Mouse (Mus musculus) neural tube, embryonic 13.5 days (tissue): ENCODE data around the gene Zfp113. TPM values are rescaled to one million over a fixed set of nuclear protein-coding genes. Genes with fewer than 3 reads are reported as not detected.
A peak's percentile ranks its signal among the peaks of the same experiment; 100 is the strongest.

Experiments used
- ATAC-seq: fragments of 200-750 bp; cut with Nextera tagmentation; 2 replicates; pipeline ENCODE4 v1.8.0; 2017; ENCODE audit warnings: low read depth, mild to moderate bottlenecking, moderate TSS enrichment, moderate library complexity
- H3K27ac ChIP-seq: fragments of 300-500 bp; sonication (generic); replicated peaks from 2 replicates; pipeline ENCODE4 v1.5.1; 2015; ENCODE audit warnings: moderate library complexity, mild to moderate bottlenecking, inconsistent platforms
- H3K27me3 ChIP-seq: fragments of 300-500 bp; sonication (generic); 2 replicates; pipeline ENCODE4 v1.6.1; 2015; ENCODE audit warnings: mild to moderate bottlenecking, inconsistent platforms
- H3K36me3 ChIP-seq: fragments of 300-500 bp; sonication (generic); 2 replicates; pipeline ENCODE4 v1.6.1; 2015; ENCODE audit warnings: mild to moderate bottlenecking, inconsistent platforms
- H3K4me1 ChIP-seq: fragments of 300-500 bp; sonication (generic); replicated peaks from 2 replicates; pipeline ENCODE4 v1.6.1; 2015; ENCODE audit warnings: inconsistent platforms
- H3K4me2 ChIP-seq: fragments of 300-500 bp; sonication (generic); 2 replicates; pipeline ENCODE4 v1.6.1; 2015; ENCODE audit warnings: inconsistent platforms, mild to moderate bottlenecking, moderate library complexity
- H3K4me3 ChIP-seq: fragments of 300-500 bp; sonication (generic); 2 replicates; pipeline ENCODE4 v1.5.1; 2015; ENCODE audit warnings: mild to moderate bottlenecking, inconsistent platforms
- H3K9ac ChIP-seq: fragments of 300-500 bp; sonication (generic); 2 replicates; pipeline ENCODE4 v1.6.1; 2015; ENCODE audit warnings: moderate library complexity, mild to moderate bottlenecking, inconsistent platforms
- H3K9me3 ChIP-seq: fragments of 300-500 bp; sonication (generic); 2 replicates; pipeline ENCODE4 v1.6.1; 2016; ENCODE audit warnings: inconsistent platforms
- WGBS: fragments of 180-500 bp; shearing (Covaris S2); methylation state at CpG from one replicate; pipeline ENCODE4 v1.1.7; 2015; 5-methylcytosine and 5-hydroxymethylcytosine counted together
- polyA plus RNA-seq: library from polyadenylated mRNA; unstranded; fragments of >200 nt; fragmentation: Nextera tagmentation; extraction: Ambion mirVana; gene quantifications from 2 replicates; pipeline ENCODE4 v1.2.1, GENCODE M21; 2015

Gene Zfp113
- 27.8 and 32.2 TPM in 2 replicates for polyA plus RNA-seq

DNA sequence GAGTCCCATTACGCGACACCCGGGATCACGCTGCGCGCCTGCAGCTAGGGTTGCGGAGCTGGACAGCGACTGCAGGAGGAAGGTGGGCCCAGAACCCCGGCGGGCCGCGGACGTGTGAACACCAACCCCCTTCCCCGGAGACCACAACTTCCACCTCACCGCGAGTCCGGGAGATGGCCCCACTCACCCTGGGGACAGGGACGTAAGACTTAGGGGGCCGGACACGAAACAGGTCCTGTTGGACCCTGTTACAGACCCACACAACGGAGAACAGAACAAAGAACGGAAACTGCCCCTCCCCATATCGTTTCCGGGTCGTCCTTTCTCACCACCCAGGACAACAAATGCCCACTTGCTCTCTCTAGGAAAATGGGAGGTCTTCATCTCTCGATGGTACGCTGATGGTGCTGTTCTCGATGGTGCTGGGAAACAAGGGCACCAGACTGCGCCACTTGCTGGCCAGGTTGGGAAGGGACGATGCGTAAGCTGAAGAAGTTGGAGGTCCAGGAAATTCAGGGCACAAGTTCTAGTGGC lies at the start of gene Zfp113:
Gene Zfp113, minus strand, starts transcription at position 302 of the 534 bp plus-strand sequence.
- Histone ChIP-seq H3K27ac (peak within 1 kb of the TSS; percentile 98), H3K9ac (peak within 1 kb of the TSS; percentile 93), H3K4me2 (peak within 1 kb of the TSS; percentile 88), H3K36me3 (peaks cover 29% of the 10 kb centered on the region), H3K4me1 (peaks cover 18% of the 10 kb centered on the region), H3K9me3 (no peaks in the 10 kb centered on the region), H3K27me3 (no peaks in the 10 kb centered on the region), H3K4me3 (peak within 1 kb of the TSS; percentile 66)
- 0% methylated on average over 31 of the region's 31 CpGs for WGBS
- ATAC-seq, result peak; percentile 98

DNA sequence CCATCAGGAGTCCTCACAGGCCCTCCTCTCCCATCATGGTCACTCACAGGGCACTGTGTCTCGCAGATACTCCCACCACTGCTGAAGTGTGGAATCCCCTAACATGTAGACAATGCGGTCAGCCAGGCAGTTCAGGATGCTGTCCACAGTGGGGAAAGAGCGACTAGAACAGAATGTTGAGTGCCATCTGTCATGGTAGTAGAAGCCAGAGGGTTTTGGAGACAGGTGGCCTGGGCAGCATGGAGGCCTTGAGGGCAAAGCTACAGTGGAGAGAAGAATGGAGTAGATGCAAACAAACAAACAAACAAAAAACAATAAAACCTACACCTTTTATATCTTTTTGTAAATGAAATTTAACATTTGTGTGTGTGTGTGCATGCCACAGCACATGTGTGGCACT lies 46.5 kb upstream of the Zfp113 start:
- no peaks in the 10 kb centered on the region for H3K36me3 ChIP-seq
- H3K9me3 ChIP-seq, result peaks cover 8% of the 10 kb centered on the region; the same call in 1 of the 2 replicates
- no peak overlapping the region for H3K27ac ChIP-seq
- no peak overlapping the region for H3K4me3 ChIP-seq
- no peaks in the 10 kb centered on the region for H3K27me3 ChIP-seq
- 87% methylated on average over 3 of the region's 3 CpGs for WGBS
- no peak overlapping the region for H3K4me2 ChIP-seq
- no peak overlapping the region for H3K9ac ChIP-seq
- H3K4me1 ChIP-seq, result no peaks in the 10 kb centered on the region
- no peak for ATAC-seq

DNA sequence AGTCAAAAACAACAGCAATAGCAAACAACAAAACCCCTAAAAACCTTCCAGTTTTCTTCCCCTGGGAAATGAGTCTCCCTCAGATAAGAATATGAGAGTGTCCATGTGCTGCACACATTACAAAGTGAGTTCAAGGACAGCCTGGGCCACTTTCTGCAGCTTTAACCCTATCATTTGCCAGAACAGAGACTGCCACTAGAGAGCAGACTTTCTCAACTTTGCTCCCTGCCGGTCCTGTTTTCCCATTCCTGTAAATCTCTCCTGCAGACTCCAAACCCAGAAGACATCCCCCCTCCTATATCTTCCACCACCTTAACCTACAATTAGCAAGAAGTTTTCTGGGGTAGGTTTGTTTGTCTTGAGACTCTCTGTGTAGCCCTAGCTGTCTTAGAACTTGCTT lies 44.0 kb upstream of the Zfp113 start:
- no peak for ATAC-seq

DNA sequence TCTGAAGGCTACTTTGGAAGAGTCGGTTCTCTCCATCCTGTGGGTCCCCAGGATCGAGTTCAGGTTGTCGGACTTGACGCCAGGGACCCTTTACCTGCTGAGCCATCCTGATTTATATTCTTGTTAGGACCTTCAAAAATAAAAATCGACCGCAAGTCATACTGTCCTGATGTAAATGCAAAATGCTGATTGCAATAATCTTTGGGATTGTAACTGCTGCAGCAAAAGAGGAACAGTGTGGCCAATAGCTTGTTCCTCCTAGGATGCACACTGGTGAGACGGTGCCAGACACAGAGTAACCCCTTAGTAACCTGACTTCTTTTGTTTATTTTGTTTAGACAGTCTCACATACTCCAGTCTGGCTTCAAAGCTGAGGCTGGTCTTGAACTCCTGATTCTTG lies 39.9 kb upstream of the Zfp113 start:
- Histone ChIP-seq H3K27ac (peak overlapping the region; percentile 90), H3K9ac (peak overlapping the region; percentile 89)

More for the DNA sequence above, 44.0 kb upstream of the Zfp113 start:
- Histone ChIP-seq H3K4me2 (no peak overlapping the region), H3K27ac (no peak overlapping the region), H3K4me3 (no peak overlapping the region), H3K27me3 (no peaks in the 10 kb centered on the region), H3K36me3 (no peaks in the 10 kb centered on the region), H3K9me3 (no peaks in the 10 kb centered on the region), H3K9ac (no peak overlapping the region), H3K4me1 (peaks cover 13% of the 10 kb centered on the region)
- WGBS, result 7% methylated on average over 1 of the region's 1 CpGs

DNA sequence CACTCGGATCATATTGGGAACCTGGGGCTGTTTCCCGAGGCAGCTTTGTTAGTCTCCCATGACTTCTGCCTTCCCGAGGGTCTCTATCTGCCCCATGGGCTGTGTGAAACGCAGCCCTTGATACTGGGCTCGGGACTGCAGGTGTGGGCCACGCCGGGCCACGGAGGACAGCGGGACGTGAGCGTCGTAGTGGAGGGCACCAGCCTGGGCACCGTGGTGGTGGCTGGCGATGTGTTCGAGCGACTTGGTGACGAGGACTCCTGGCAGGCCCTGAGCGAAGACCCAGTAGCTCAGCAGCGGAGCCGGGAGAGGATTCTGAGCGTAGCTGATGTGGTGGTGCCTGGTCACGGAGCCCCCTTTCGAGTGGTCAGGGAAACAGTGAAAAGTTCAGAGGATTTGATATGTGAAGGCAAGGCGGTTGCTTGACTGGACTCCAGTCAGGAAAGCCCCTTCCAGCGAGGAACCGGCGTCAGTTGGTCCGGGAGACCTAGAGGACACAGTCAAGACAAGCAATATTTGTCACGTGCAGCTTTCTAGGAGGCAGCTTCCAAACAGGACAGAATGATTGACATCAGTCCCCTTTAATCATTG lies 39.3 kb upstream of the Zfp113 start:
- no peaks in the 10 kb centered on the region for H3K9me3 ChIP-seq
- WGBS, result under 1% methylated on average over 29 of the region's 29 CpGs
- peak overlapping the region; percentile 90 for H3K27ac ChIP-seq
- H3K4me1 ChIP-seq, result peaks cover 20% of the 10 kb centered on the region
- peak overlapping the region; percentile 63 for H3K4me3 ChIP-seq
- H3K9ac ChIP-seq, result peak overlapping the region; percentile 89
- H3K36me3 ChIP-seq, result peaks cover 34% of the 10 kb centered on the region
- peak; percentile 78 for ATAC-seq
- H3K4me2 ChIP-seq, result peak overlapping the region; percentile 82
- H3K27me3 ChIP-seq, result no peaks in the 10 kb centered on the region

More for the DNA sequence above, 39.9 kb upstream of the Zfp113 start:
- Histone ChIP-seq H3K4me2 (peak overlapping the region; percentile 82), H3K36me3 (peaks cover 28% of the 10 kb centered on the region), H3K4me3 (peak overlapping the region; percentile 63), H3K27me3 (no peaks in the 10 kb centered on the region), H3K9me3 (no peaks in the 10 kb centered on the region), H3K4me1 (peaks cover 20% of the 10 kb centered on the region)
- WGBS, result 75% methylated on average over 7 of the region's 7 CpGs
- no peak for ATAC-seq

DNA sequence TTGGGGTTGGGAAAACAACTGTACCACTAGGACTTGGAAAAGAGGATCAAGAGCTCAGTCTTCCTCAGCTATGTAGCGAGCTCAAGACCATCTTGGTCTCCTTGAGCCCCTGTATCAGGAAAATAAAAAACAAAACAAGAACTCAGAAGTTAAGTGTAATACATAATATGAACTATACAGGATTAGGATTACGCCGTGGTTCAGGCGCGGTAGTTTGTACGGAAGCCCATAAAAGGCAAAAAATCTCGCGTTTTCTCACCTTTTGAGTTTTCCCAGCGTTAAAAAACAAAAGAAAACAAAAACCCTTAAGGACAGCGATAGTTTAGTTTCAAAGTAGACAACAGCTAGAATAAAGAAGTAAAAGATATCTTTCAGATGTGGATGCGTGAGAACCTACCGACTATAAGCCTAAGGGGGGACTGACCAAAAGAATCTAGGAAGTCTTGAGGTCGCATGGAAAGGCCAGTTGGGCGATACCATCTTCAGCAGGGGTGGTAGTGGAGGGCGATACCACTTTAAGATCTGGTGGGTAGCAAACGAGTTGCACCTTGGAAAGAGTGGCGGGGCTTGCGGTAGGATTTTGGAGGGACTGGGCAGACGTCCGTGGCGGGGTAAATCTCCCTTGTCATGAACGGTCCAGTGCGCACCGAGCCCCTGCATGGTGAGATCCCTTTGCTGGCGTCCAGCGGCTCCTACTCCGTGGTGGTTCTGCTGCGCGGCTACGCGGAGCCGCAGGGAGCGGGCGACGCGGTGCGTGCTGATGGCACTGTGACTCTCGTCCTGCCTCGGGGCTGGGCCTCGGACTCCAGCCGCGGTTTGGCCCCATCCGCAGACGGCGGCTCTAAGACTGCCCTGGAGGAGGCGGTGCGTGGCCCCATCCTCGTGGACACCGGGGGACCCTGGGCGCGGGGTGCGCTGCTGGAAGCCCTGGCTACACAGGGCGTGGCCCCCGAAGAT lies 38.5 kb upstream of the Zfp113 start, which contains the start of gene Mblac1:
Gene Mblac1, plus strand, starts transcription at position 544 of the 957 bp plus-strand sequence.
- 9% methylated on average over 54 of the region's 54 CpGs for WGBS
- H3K9ac ChIP-seq, result peak within 1 kb of the TSS; percentile 89
- ATAC-seq, result peak; percentile 89

DNA sequence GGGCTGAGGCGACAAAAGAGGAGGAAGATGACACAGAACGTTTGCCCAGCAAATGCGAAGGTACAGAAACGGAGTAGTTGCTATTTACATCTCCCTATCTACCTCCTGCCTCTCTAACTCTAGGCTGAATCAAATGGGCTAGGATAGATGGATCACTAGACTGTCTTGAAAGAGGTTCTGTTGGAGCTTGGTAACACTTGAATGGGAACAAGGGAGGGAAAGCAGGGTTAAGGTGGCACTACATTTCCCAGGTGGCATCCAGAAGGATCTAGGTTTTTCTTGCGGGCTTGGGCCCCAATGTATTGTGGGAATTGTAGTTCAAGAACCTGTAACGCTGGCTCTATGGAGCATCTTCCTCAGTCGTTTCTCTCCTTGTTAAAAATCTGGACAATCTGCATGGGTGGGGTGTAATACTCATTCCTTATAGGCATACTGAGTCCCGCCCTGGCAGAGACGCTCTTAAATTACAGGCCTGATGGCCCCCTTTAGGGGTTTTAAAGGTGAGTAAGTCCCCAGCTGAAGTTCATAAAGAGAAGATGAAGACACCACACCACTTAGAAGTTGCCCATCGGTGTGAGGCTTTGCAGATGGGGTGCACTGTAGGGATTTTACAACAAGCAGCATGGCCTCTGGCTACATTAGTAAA lies 32.2 kb upstream of the Zfp113 start:
- Histone ChIP-seq H3K4me2 (peak overlapping the region; percentile 80), H3K36me3 (peaks cover 44% of the 10 kb centered on the region)
- under 1% methylated on average over 10 of the region's 10 CpGs for WGBS

More for the DNA sequence above, 38.5 kb upstream of the Zfp113 start, which contains the start of gene Mblac1:
- Histone ChIP-seq H3K4me1 (peaks cover 21% of the 10 kb centered on the region), H3K27ac (peak within 1 kb of the TSS; percentile 90), H3K9me3 (no peaks in the 10 kb centered on the region), H3K27me3 (no peaks in the 10 kb centered on the region), H3K36me3 (peaks cover 34% of the 10 kb centered on the region), H3K4me2 (peak within 1 kb of the TSS; percentile 82), H3K4me3 (peak within 1 kb of the TSS; percentile 63)

DNA sequence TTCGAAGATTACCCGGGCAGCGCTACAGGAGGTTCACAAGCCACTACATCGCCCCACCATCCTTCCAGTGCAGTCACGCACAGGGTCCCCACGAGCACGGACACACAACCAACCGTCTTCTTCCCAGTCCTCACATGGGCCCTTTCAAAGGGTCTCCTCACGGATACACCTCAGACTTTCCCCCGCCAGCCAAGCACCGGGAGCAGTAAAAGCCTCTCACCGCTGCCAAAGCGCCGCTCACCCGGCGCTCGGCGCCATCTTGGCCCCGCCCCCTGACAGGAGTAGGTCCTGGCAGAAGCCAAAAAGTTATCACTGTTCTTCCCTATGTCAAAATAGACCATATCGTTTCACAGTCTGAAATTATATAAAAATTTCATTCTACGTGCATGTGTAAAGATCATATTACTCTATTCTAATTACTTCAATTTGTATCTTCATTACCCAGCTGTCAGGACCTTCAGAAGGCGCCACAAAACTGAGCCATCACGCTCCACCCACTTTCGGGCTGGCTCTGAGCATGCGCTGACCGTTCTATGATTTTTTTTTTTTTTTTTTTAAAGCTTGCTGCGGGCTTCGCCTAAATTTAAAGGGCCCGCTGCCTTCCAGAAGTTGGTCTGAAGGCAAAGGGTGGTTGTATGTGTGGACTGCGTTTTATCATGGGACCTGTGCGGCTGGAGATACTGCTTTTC lies 31.6 kb upstream of the Zfp113 start, which contains the start of the genes Taf6 and Cnpy4:
Gene Taf6, minus strand, starts transcription at position 502 of the 689 bp plus-strand sequence.
Gene Cnpy4, plus strand, starts transcription at position 536 of the 689 bp plus-strand sequence.
- H3K27me3 ChIP-seq, result no peaks in the 10 kb centered on the region
- WGBS, result under 1% methylated on average over 31 of the region's 31 CpGs
- peaks cover 24% of the 10 kb centered on the region for H3K4me1 ChIP-seq
- peak within 1 kb of the TSS; percentile 80 for H3K4me2 ChIP-seq
- H3K27ac ChIP-seq, result peak within 1 kb of the TSS; percentile 81
- H3K9me3 ChIP-seq, result no peaks in the 10 kb centered on the region
- peak within 1 kb of the TSS; percentile 81 for H3K4me3 ChIP-seq
- H3K36me3 ChIP-seq, result peaks cover 44% of the 10 kb centered on the region
- H3K9ac ChIP-seq, result peak within 1 kb of the TSS; percentile 88
- ATAC-seq, result peak; percentile 83

More for the DNA sequence above, 32.2 kb upstream of the Zfp113 start:
- no peaks in the 10 kb centered on the region for H3K9me3 ChIP-seq
- H3K27me3 ChIP-seq, result no peaks in the 10 kb centered on the region
- peak; percentile 87 for ATAC-seq
- peak overlapping the region; percentile 81 for H3K4me3 ChIP-seq
- peak overlapping the region; percentile 88 for H3K9ac ChIP-seq
- peak overlapping the region; percentile 81 for H3K27ac ChIP-seq
- peaks cover 24% of the 10 kb centered on the region for H3K4me1 ChIP-seq

DNA sequence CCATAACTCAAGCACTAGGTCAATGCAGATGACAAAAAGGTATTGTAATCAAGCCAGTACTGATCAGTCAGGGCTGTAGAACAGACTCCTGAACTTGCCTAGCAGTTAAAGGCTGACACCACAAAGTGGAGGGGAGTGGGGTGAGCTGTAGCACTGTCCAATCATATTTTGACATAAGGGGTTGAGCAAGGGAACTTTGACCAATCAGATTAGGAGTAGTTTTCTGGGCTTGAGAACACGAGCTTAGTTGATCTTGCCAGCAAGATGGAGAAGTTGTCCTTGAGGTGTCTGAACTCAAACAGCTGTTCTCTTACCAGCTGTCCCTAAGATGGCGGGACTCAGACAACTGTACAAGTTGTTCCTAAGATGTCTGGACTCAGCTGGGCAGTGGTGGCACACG lies 17.7 kb upstream of the Zfp113 start:
- ATAC-seq, result no peak
- Histone ChIP-seq H3K4me3 (peak overlapping the region; percentile 81), H3K27me3 (no peaks in the 10 kb centered on the region), H3K4me1 (peaks cover 32% of the 10 kb centered on the region), H3K4me2 (peak overlapping the region; percentile 96), H3K36me3 (peaks cover 57% of the 10 kb centered on the region), H3K9me3 (no peaks in the 10 kb centered on the region), H3K9ac (no peak overlapping the region), H3K27ac (no peak overlapping the region)
- whole genome bisulfite sequencing, result 89% methylated on average over 3 of the region's 3 CpGs

DNA sequence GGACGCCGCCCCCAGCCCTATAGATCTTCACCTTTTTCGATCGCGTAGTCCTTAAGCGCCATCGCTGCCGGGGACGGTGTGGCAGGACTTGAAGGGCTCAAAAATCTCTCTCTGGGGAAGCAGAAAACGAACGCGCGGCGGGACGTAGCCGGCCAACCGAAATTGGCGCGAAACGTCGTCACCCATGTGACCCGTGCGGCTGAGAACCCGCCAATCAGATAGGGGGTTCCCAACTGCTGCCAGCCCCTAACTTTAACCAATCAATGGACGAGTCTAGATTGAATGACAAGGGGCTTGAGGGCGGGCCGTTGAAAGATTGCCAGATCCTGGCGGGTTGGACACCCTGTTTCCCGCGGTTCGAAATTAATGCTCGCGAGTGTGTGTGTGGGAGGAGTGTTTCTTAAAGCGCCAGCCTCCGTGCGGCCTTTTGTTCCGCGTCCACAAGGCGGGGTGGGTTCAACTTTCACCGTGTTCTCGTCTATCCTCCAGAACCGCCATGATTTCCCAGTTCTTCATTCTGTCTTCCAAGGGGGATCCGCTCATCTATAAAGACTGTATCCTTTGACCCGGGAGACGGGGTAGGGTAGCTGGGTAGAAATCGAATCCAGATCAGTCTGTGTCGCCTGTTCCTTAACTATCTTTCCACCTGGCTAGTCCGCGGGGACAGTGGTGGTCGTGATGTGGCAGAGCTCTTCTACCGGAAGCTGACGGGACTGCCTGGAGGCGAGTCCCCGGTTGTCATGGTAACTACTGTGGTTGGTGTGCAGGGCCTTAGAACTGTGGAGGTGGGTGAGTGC lies 16.3 kb upstream of the Zfp113 start, which contains the start of the genes Ap4m1 and Mcm7:
Gene Ap4m1, plus strand, starts transcription at position 308 of the 797 bp plus-strand sequence.
Gene Mcm7, minus strand, starts transcription at position 728 of the 797 bp plus-strand sequence.
- peak; percentile 95 for ATAC-seq
- H3K27ac ChIP-seq, result peak within 1 kb of the TSS; percentile 92
- peaks cover 32% of the 10 kb centered on the region for H3K4me1 ChIP-seq
- peak within 1 kb of the TSS; percentile 96 for H3K4me2 ChIP-seq
- WGBS, result under 1% methylated on average over 54 of the region's 54 CpGs
- peak within 1 kb of the TSS; percentile 71 for H3K9ac ChIP-seq
- H3K27me3 ChIP-seq, result no peaks in the 10 kb centered on the region
- H3K4me3 ChIP-seq, result peak within 1 kb of the TSS; percentile 81
- H3K9me3 ChIP-seq, result no peaks in the 10 kb centered on the region
- H3K36me3 ChIP-seq, result peaks cover 57% of the 10 kb centered on the region
